Mouse (Mus musculus) hindbrain, embryonic 10.5 days (tissue): ENCODE results near the gene Dpagt1. TPM values are rescaled to one million over a fixed set of nuclear protein-coding genes. Genes with fewer than 3 reads are reported as not detected.
"Not testable (repeated sequence)": the region's sequence is repeated elsewhere in the genome, so short reads cannot be mapped to it uniquely, and the experiment has no call there.

Experiments
- DNase-seq: peaks from one replicate; pipeline ENCODE4 v3.0.0-alpha.2; 2017; ENCODE audit warnings: low spot score
- H3K27ac ChIP-seq: fragments of 300-500 bp; sonication (generic); 2 replicates; pipeline ENCODE4 v1.5.1; 2016; ENCODE audit warnings: mild to moderate bottlenecking, moderate library complexity
- H3K27me3 ChIP-seq: fragments of 300-500 bp; sonication (generic); 2 replicates; pipeline ENCODE4 v1.6.1; 2016; ENCODE audit warnings: mild to moderate bottlenecking; ENCODE audit not compliant: poor library complexity, insufficient read depth, severe bottlenecking
- H3K36me3 ChIP-seq: fragments of 300-500 bp; sonication (generic); 2 replicates; pipeline ENCODE4 v1.6.1; 2016; ENCODE audit warnings: mild to moderate bottlenecking, moderate library complexity
- H3K4me1 ChIP-seq: fragments of 300-500 bp; sonication (generic); replicated peaks from 2 replicates; pipeline ENCODE4 v1.6.1; 2016; ENCODE audit warnings: mild to moderate bottlenecking
- H3K4me3 ChIP-seq: fragments of 300-500 bp; sonication (generic); 2 replicates; pipeline ENCODE4 v1.5.1; 2016; ENCODE audit warnings: mild to moderate bottlenecking, moderate library complexity
- H3K9me3 ChIP-seq: fragments of 300-500 bp; sonication (generic); 2 replicates; pipeline ENCODE4 v1.6.1; 2016; ENCODE audit warnings: mild to moderate bottlenecking, moderate library complexity
- WGBS: fragments of 180-500 bp; shearing (Covaris S2); methylation state at CpG from one replicate; pipeline ENCODE4 v1.1.7; 2016; 5-methylcytosine and 5-hydroxymethylcytosine counted together
- polyA plus RNA-seq: library from polyadenylated mRNA; unstranded; fragments of >200 nt; fragmentation: Nextera tagmentation; extraction: Ambion mirVana; gene quantifications from 2 replicates; pipeline ENCODE4 v1.2.1, GENCODE M21; 2016

Dpagt1 gene
- polyA plus RNA-seq, 1 experiment from 2014 or later = 46.7 TPM

GRCm38 (mm10) chr9:44347621-44348020 lies 21.8 kb downstream of the Dpagt1 start:
- Histone ChIP-seq H3K4me3 (no peak overlapping the region), H3K27me3 (no peaks in the 10 kb centered on the region), H3K27ac (no peak overlapping the region), H3K36me3 (peaks cover 72% of the 10 kb centered on the region), H3K4me1 (peaks cover 15% of the 10 kb centered on the region), H3K9me3 (no peaks in the 10 kb centered on the region)
- DNase-seq = no peak
- 93% methylated on average over 4 of the region's 4 CpGs for WGBS

GRCm38 (mm10) chr9:44348546-44348945 lies 22.7 kb downstream of the Dpagt1 start:
- Histone ChIP-seq H3K27me3 (no peaks in the 10 kb centered on the region), H3K27ac (no peak overlapping the region), H3K4me1 (peaks cover 6% of the 10 kb centered on the region), H3K4me3 (no peak overlapping the region), H3K36me3 (peaks cover 82% of the 10 kb centered on the region), H3K9me3 (no peaks in the 10 kb centered on the region)
- WGBS = 94% methylated on average over 4 of the region's 4 CpGs
- no peak for DNase-seq

- no peak overlapping the region for H3K27ac ChIP-seq
- H3K36me3 ChIP-seq = peaks cover 100% of the 10 kb centered on the region
- no peak for DNase-seq
- no peaks in the 10 kb centered on the region for H3K4me1 ChIP-seq
- H3K4me3 ChIP-seq = no peak overlapping the region
- no peaks in the 10 kb centered on the region for H3K27me3 ChIP-seq
- H3K9me3 ChIP-seq = no peaks in the 10 kb centered on the region
- WGBS = 91% methylated on average over 4 of the region's 4 CpGs
Observed at GRCm38 (mm10) chr9:44351396-44351795, 25.6 kb downstream of the Dpagt1 start.

GRCm38 (mm10) chr9:44352337-44352736 lies 26.5 kb downstream of the Dpagt1 start:
- Histone ChIP-seq H3K4me1 (no peaks in the 10 kb centered on the region), H3K36me3 (peaks cover 100% of the 10 kb centered on the region), H3K9me3 (no peaks in the 10 kb centered on the region), H3K27me3 (no peaks in the 10 kb centered on the region), H3K27ac (no peak overlapping the region), H3K4me3 (no peak overlapping the region)
- 94% methylated on average over 10 of the region's 10 CpGs for WGBS
- DNase-seq = no peak

- WGBS = 95% methylated on average over 6 of the region's 6 CpGs
- Histone ChIP-seq H3K27ac (no peak overlapping the region), H3K4me3 (no peak overlapping the region), H3K36me3 (peaks cover 100% of the 10 kb centered on the region), H3K9me3 (no peaks in the 10 kb centered on the region), H3K4me1 (no peaks in the 10 kb centered on the region), H3K27me3 (no peaks in the 10 kb centered on the region)
- no peak for DNase-seq
Observed at GRCm38 (mm10) chr9:44353142-44353541, 27.3 kb downstream of the Dpagt1 start.

GRCm38 (mm10) chr9:44357207-44357606 lies 31.4 kb downstream of the Dpagt1 start:
- H3K36me3 ChIP-seq = peaks cover 76% of the 10 kb centered on the region

GRCm38 (mm10) chr9:44361190-44361917 lies 35.5 kb downstream of the Dpagt1 start, which contains the start of gene Vps11:
Gene Vps11, minus strand, starts transcription at chr9:44361670.
- peaks cover 8% of the 10 kb centered on the region for H3K4me1 ChIP-seq
- H3K27me3 ChIP-seq = no peaks in the 10 kb centered on the region
- peak within 1 kb of the TSS; percentile 91 for H3K27ac ChIP-seq
- WGBS = under 1% methylated on average over 44 of the region's 44 CpGs
- H3K36me3 ChIP-seq = peaks cover 34% of the 10 kb centered on the region
- DNase-seq = peak; percentile 97
- peak within 1 kb of the TSS; percentile 90 for H3K4me3 ChIP-seq
- H3K9me3 ChIP-seq = no peaks in the 10 kb centered on the region

More at GRCm38 (mm10) chr9:44357207-44357606, 31.4 kb downstream of the Dpagt1 start:
- Histone ChIP-seq H3K27ac (no peak overlapping the region), H3K9me3 (no peaks in the 10 kb centered on the region), H3K27me3 (no peaks in the 10 kb centered on the region), H3K4me3 (no peak overlapping the region), H3K4me1 (peaks cover 8% of the 10 kb centered on the region)
- 80% methylated on average over 4 of the region's 4 CpGs for WGBS
- no peak for DNase-seq

GRCm38 (mm10) chr9:44361931-44362330 lies 36.1 kb downstream of the Dpagt1 start:
- Histone ChIP-seq H3K4me3 (peak overlapping the region; percentile 90), H3K27ac (peak overlapping the region; percentile 91), H3K36me3 (peaks cover 29% of the 10 kb centered on the region)
- 39% methylated on average over 4 of the region's 4 CpGs for WGBS
- DNase-seq, H3K9me3 ChIP-seq, H3K27me3 ChIP-seq, H3K4me1 ChIP-seq: not testable (repeated sequence)

GRCm38 (mm10) chr9:44364480-44364879 lies 38.7 kb downstream of the Dpagt1 start:
- Histone ChIP-seq H3K4me1 (peaks cover 8% of the 10 kb centered on the region), H3K9me3 (no peaks in the 10 kb centered on the region), H3K4me3 (no peak overlapping the region), H3K27me3 (no peaks in the 10 kb centered on the region), H3K27ac (no peak overlapping the region), H3K36me3 (peaks cover 5% of the 10 kb centered on the region)
- WGBS = 59% methylated on average over 3 of the region's 3 CpGs
- no peak for DNase-seq

GRCm38 (mm10) chr9:44373386-44373785 lies 47.6 kb downstream of the Dpagt1 start:
- Histone ChIP-seq H3K4me1 (peaks cover 7% of the 10 kb centered on the region), H3K4me3 (no peak overlapping the region), H3K36me3 (no peaks in the 10 kb centered on the region), H3K27ac (no peak overlapping the region), H3K27me3 (no peaks in the 10 kb centered on the region), H3K9me3 (no peaks in the 10 kb centered on the region)
- DNase-seq = no peak

- H3K27ac ChIP-seq = no peak overlapping the region
- no peak for DNase-seq
- peaks cover 8% of the 10 kb centered on the region for H3K36me3 ChIP-seq
- no peaks in the 10 kb centered on the region for H3K27me3 ChIP-seq
- 89% methylated on average over 6 of the region's 6 CpGs for WGBS
- H3K4me1 ChIP-seq = peaks cover 25% of the 10 kb centered on the region
- H3K4me3 ChIP-seq = no peak overlapping the region
- no peaks in the 10 kb centered on the region for H3K9me3 ChIP-seq
Observed at GRCm38 (mm10) chr9:44376141-44376540, 50.3 kb downstream of the Dpagt1 start.

- H3K4me3 ChIP-seq, H3K27me3 ChIP-seq, H3K27ac ChIP-seq, DNase-seq, H3K9me3 ChIP-seq: not testable (repeated sequence)
- WGBS = 93% methylated on average over 2 of the region's 2 CpGs
- H3K36me3 ChIP-seq = peaks cover 20% of the 10 kb centered on the region
- peaks cover 27% of the 10 kb centered on the region for H3K4me1 ChIP-seq
Observed at GRCm38 (mm10) chr9:44377335-44377734, 51.5 kb downstream of the Dpagt1 start.

GRCm38 (mm10) chr9:44378153-44378730 lies 52.4 kb downstream of the Dpagt1 start:
- peaks cover 29% of the 10 kb centered on the region for H3K36me3 ChIP-seq
- H3K9me3 ChIP-seq = no peaks in the 10 kb centered on the region
- WGBS = 90% methylated on average over 5 of the region's 5 CpGs

More at GRCm38 (mm10) chr9:44378153-44378730, 52.4 kb downstream of the Dpagt1 start:
- Histone ChIP-seq H3K27me3 (no peaks in the 10 kb centered on the region), H3K4me1 (peaks cover 27% of the 10 kb centered on the region), H3K27ac (peak overlapping the region; percentile 95), H3K4me3 (peak overlapping the region; percentile 79)
- DNase-seq = no peak
